Mouse (Mus musculus) layer of hippocampus, adult 8-10 months (tissue): Measurements from ENCODE around the gene Pidd1. TPM values are rescaled to one million over a fixed set of nuclear protein-coding genes. Genes with fewer than 3 reads are reported as not detected.

Experiments used
- DNase-seq, 2 experiments: peaks; one replicate each; pipeline ENCODE4 v3.0.0; 2022; ENCODE audit warnings: low spot score in 2 of 2
- total RNA-seq, 4 experiments: library from RNA; stranded (reverse); gene quantifications; 2 replicates each; pipeline ENCODE4 v1.2.4; 2022

Gene Pidd1
- total RNA-seq, 4 experiments from 2014 or later: 1.1 to 2.0 (median 1.5) TPM

GRCm38 (mm10) chr7:141472763-141473162, 28.9 kb upstream of the Pidd1 start:
- DNase-seq: no peak

- no peak for DNase-seq
These were observed 28.4 kb upstream of the Pidd1 start for GRCm38 (mm10) chr7:141472226-141472625.

- DNase-seq: no peak
These were observed 27.4 kb upstream of the Pidd1 start for GRCm38 (mm10) chr7:141471236-141471635.

DNA sequence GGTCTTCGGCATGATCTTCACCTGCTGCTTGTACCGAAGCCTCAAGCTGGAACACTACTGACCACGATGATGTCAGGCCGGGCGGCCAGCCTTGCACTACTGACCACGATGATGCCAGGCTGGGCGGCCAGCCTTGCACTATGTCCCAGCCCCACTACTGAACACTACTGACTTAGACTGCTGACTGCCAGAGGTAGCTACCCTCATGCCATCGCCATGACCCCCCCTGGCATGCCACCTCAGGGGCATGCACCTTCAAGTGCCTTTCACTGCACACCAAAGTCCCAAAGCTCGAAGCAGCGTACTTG, 26.8 kb upstream of the Pidd1 start:
- DNase-seq: no peak

DNA sequence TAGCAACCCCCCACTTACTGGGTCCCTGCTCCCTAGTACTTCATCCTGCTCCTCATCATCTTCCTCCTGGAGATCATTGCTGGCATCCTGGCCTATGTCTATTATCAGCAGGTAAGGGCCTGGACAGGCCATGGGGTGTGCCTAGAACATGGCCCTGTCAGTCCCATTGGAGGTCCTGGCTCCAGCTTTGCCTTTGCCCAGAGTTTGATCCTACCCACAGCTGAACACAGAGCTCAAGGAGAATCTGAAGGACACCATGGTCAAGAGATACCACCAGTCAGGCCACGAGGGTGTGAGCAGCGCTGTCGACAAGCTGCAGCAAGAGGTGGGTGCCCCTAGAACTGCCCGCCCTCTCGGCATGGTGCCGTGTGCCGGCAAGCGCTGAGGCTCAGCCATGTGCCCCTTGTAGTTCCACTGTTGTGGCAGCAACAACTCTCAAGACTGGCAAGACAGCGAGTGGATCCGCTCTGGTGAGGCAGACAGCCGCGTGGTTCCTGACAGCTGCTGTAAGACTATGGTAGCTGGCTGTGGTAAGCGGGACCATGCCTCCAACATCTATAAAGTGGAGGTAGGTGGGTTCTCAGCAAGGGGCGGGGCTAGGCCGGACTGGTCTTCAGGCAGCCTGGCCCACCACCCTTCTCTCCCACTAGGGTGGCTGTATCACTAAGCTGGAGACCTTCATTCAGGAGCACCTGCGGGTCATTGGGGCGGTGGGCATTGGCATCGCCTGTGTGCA, 26.2 kb upstream of the Pidd1 start:
- DNase-seq: no peak

DNA sequence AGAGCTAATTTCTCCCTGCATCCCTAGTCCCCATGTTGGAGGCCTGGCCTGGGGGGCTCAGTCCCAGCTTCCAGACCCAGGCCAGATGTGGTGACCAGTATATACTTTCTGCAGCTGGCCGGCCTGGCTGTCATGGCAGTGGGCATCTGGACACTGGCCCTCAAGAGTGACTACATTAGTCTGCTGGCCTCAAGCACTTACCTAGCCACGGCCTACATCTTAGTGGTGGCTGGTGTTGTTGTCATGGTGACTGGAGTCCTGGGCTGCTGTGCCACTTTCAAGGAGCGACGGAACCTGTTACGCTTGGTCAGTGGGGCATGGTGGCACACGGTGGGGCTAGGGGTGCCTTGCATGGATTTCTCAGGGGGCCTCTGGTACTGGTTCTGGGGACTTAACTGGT, 25.5 kb upstream of the Pidd1 start:
- no peak for DNase-seq

DNA sequence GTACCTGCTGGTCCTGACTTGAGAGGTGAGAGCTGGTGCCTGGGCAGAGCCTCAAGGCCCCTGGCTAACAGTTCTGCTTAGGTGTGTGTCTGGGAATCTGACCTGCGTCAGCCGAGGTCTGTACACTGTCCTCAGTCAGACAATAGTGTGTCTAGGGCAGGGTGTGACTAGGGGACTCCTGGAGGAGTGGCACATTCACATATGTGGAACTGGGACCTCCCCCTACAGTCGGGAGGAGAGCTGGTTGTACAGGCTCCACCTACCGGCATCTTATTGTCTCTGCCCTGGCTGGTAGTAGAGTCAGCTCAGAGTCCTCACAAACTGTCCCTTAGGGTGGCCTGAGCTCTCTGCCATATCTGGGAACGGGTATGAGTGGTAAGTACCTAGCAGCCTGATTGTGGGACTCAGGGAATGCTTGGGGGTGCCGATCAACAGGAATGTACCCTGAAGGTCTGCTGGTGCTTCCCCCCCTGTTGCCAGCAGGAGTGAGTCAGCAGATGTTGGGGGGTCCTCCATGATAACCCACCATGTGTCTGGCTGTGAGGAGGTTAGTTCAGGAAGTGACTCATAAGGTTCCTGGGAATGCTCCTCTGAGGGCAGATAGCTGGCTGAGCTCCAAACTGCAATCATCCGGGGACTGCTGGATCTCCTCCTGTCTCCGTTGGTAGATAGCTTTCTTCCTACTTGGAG, 24.8 kb upstream of the Pidd1 start:
- no peak for DNase-seq

DNA sequence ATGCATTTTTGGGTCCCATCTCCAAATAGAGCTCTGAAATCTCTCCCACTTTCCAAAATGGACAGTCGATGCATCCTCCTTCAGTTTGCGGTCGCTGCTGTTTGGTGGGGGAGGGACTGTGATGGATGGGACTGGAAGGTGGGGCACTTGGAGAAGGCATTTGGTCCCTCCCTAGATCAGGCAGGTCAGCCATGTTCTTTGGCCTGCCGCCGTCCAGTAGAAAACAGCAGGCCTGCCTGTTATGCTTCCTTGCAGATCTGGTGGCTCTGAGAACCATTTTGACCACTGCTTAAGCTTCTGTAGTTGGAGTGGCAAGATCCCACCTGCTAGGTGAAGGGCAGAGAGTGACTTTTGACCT, 24.3 kb upstream of the Pidd1 start:
- no peak for DNase-seq

DNA sequence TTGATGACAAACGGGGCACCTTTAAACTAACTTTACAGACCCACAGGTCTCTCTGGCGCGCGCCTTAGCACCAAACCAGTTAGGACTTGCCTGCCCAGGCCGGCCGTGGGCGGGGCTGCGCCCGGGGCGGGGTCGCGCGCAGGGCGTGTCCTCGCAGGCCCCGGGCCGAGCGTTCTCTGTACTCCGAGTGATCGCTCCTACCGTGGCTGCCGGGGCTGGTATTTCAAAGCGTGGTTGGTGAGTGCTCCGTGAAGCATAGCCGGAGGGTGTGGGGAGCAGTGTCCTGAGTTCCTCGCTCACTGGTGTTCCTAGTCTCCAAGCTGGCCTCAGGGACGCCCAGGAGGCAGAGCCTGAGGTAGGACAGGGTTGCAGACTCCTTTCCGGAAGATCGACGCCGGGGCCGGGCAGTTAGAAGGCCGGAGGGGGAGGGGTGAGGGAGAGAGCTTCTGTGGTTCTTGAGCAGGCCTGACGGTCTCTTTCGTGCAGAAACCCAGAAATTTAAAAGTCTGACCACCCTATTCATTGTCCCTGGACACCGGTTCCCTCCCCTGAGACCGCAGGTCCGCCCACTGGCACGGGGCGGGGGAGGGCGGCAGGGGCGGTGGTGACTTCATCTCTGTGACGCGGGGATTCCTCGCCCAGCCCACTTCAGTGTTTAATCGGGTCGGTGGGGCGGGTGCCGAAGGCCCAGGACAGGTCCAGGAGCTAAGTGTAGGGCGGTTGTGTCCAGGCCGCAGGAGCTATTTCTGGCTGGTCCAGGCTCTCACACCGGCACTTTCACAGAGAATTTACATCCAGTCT, 23.6 kb upstream of the Pidd1 start, which contains the start of gene Cd151:
Gene Cd151 (plus strand): TSS at position 163 of the 801 bp plus-strand sequence.
- no peak for DNase-seq

DNA sequence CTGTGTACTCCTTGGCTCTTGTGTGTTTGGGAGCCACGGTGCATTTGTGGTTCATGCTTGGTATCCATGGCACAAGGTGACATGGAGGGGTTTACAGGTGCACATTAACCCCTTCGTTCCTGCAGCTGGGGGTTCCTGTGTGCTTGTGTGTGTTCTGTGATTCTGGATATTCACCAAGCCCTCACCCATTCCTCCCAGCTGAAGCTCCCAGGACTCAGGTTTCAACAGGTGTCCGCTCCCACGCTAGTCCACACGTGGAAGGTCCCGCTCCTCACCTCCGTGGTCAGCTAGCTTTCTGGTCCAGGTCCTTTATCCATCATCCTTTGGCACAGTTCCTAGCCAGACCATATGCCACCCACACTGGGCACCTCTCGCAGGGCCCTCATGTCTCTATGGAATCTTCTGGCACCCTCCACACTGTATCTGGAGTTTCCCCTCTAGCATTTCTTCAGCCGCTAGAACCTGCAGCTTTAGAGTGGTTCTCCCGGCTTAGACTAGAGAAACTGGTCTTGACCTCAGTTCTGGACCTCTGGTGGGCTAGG, 22.9 kb upstream of the Pidd1 start:
- DNase-seq: no peak

- no peak for DNase-seq
These were observed 22.2 kb upstream of the Pidd1 start for GRCm38 (mm10) chr7:141466045-141466394.

DNA sequence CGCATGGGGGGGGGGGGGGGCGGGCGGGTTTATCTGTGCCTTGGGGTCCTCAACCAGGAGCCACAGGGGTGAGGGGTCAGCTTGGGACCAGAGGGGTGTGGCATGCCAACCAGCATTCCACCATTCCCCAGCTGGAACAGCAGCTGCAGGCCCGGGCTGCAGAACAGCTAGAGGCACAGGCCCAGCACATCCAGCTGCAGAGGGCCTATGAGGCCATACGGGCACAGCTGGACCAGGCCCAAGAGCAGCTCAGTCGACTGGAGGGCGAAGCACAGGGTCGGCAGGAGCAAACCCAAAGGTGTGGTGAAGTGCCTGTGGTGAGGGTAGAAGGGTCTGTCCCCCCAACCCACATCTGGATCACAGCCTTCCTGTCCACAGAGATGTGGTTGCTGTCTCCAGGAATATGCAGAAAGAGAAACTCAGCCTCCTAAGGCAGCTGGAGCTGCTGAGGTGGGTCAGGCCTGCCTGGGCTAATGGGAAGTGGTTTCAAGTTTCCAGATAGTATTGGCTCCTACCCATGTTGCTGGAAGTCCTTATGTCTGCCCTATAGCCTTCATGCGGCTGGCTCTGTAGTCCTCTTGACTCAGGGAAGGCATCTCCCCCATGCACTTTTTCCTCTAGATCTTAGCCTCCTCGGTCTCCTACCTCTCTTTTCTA, 21.7 kb upstream of the Pidd1 start:
- no peak for DNase-seq

- no peak for DNase-seq
These were observed 20.9 kb upstream of the Pidd1 start for GRCm38 (mm10) chr7:141464603-141465201.

- DNase-seq: no peak
These were observed 20.2 kb upstream of the Pidd1 start for GRCm38 (mm10) chr7:141463824-141464602.

DNA sequence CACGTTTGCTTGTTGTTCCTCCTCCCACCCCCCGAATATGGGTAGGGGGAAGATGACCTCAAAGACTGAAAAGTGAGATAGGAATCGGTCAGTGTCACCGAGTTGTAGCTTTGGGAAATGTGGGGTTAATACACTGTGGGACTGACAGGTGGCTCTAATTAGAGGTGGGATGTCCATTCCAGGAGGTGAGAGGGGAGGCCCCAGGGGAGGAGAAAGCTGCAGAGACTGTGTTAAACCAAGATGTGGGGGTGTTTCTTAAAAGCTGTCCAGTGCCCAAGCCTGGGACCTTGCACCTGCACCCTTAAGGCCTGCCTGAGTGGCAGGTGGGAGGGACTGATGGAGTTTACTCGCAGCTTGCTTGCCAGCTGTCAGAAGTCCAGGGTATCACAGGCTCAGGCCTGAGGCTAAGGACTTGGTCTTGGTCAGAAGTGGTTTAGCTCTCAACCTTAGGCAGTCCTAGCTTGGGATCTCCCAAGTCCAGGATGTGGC, 18.6 kb upstream of the Pidd1 start:
- no peak for DNase-seq

DNA sequence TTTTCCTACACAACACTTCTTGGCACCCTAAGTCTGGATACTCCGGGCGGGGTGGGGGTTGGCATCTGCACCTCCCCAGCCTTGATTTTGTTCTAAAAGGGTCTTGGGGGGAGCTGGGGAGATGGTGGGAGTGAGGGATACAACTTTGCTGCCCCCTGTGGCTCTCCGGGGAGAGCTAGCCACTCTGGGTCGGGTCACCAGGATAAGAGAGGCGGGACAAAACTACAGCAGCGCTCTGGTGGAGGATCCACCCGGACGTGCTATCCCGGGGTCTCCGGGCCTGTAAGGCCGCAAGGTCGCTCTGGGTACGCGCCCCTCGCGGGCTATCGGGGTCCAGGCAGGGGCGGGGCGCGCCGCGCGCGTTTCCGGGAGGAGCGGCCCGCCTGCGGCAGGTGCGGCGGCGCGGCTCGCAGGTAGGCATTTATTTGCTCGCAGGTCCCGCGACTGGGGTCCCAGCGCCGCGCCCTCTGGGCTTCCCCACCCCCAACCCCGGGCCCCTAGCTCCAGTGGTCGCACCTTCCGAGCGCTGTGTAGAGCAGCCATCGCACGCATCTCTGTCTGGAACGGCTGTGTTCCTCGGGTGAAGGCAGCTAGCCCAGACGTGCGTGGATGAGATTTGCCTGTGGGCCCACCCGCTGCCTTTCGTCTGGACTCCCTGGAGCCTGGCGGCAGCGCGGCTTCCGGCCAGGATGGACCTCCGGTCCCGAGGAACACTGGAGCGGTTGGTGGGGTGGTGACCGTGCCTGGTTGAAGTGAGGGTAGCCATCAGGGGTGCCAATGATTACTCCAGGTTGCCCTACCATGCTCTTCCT, 17.9 kb upstream of the Pidd1 start:
- no peak for DNase-seq

- DNase-seq: no peak
These were observed 16.7 kb upstream of the Pidd1 start, which contains the start of gene Cracr2b for GRCm38 (mm10) chr7:141460391-141461113. Gene Cracr2b (plus strand): TSS chr7:141461094.

DNA sequence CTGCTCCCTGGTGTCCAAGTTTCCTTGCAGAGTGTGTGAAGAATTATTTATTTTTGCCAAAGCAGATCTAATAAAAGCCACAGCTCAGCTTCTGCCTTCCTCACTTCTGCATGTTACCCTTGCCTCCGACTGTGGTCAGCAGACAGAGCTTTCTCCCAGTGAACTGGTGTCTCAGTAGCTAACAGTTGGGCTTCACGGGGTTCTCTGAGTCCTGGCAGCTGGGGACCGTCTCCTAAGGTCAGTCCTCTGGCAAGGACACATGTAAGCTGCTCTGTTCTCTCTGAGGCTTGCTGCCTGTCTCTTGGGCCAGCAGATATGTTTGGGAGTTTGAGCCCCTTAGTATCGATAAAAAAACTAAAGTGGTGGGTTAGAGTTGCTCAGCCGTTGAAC, 16.2 kb upstream of the Pidd1 start:
- no peak for DNase-seq

GRCm38 (mm10) chr7:141459301-141459711, 15.5 kb upstream of the Pidd1 start:
- no peak for DNase-seq
